Mouse (Mus musculus): ENCODE measurements around the gene Tnfrsf21. TPM values are rescaled to one million over a fixed set of nuclear protein-coding genes. Genes with fewer than 3 reads are reported as not detected.

Gene Tnfrsf21
- polyA plus RNA-seq, 1 experiment, result 17.7 TPM

DNA sequence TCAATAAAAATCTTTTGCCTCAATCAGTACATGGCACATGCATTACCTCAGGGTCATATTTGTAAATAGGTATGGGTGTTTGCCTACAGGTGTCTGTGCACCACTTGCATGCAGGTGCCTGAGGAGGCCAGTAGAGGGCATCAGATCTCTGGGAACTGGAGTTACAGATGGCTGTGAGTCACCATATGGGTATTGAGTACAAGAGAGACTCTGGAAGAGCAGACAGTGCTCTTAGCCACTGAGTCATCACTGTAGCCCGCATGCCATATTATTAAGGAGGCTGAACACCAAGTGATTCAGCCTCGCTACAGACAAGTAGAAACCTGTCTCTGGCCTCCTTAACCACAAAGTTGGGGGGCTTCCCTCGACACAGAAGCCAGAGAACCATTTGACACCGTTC is 26.4 kb upstream of the Tnfrsf21 start:
- no peak for TF ChIP-seq CTCF (IDR thresholded peaks at IDR 0.05; ENCODE audit: low read depth, low read length)
- no peak for TF ChIP-seq POLR2A (IDR thresholded peaks at IDR 0.05; ENCODE audit: borderline replicate concordance, low read depth, low read length)
- H3K4me3 ChIP-seq (ENCODE audit: insufficient read depth, low read length), result no peak overlapping the region
- no peak overlapping the region for H3K27ac ChIP-seq (ENCODE audit: insufficient read depth, low read depth, low read length)
- no peaks in the 10 kb centered on the region for H3K4me1 ChIP-seq (ENCODE audit: control insufficient read depth, insufficient read depth, low read length)

DNA sequence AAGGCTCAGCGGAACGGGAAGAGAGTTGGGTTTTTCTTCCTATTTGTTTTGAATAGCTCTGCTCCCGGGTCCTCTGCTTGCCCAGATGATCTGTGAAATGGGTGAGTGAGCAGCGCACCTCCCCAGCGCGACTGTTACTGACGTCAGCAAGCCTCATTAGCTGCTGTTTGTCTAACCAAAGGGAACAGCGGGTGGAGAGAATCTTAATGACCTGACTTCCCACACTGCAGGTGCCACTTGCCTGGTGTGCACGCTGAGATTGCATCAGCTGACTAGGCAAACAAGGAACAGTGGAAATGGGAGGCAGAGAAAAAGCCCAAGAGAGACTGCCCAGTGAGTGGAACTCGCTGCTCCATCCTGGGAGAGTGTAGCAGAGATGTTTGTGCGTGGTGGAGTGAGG is 25.2 kb upstream of the Tnfrsf21 start:
- no peak overlapping the region for H3K27ac ChIP-seq (ENCODE audit: insufficient read depth, low read depth, low read length)
- H3K4me1 ChIP-seq (ENCODE audit: control insufficient read depth, insufficient read depth, low read length), result no peaks in the 10 kb centered on the region
- no peak for TF ChIP-seq POLR2A (IDR thresholded peaks at IDR 0.05; ENCODE audit: borderline replicate concordance, low read depth, low read length)
- no peak for TF ChIP-seq CTCF (IDR thresholded peaks at IDR 0.05; ENCODE audit: low read depth, low read length)
- no peak overlapping the region for H3K4me3 ChIP-seq (ENCODE audit: insufficient read depth, low read length)

DNA sequence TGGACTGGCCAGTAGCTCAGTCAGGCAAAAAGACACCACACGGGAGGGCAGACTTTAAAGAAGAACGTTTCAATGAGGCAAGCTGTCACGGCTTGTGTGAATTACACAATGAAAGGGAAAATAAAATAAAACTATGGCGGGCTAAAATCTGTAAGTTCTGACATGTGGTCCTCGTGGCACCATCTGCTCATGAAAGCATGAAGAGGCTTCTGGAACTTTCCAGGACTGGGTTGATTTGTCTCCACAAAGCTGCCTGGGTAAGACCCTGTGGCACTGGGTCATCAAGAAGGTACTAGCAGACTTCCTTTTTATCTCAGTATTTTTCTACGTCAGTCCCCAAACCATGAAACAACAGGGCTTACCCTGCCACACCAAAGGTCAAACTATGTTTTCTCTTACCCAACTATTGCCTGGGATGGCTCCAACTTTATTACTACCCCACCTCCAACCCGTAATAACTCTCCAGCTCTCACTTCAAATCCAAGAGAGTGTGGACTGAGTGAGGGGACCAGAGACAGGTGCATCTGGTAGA is 16.8 kb upstream of the Tnfrsf21 start:
- TF ChIP-seq CTCF (IDR thresholded peaks at IDR 0.05; ENCODE audit: low read depth, low read length), result no peak
- no peak for TF ChIP-seq POLR2A (IDR thresholded peaks at IDR 0.05; ENCODE audit: borderline replicate concordance, low read depth, low read length)
- no peak overlapping the region for H3K4me3 ChIP-seq (ENCODE audit: insufficient read depth, low read length)
- H3K27ac ChIP-seq (ENCODE audit: insufficient read depth, low read depth, low read length), result no peak overlapping the region
- H3K4me1 ChIP-seq (ENCODE audit: control insufficient read depth, insufficient read depth, low read length), result no peaks in the 10 kb centered on the region

DNA sequence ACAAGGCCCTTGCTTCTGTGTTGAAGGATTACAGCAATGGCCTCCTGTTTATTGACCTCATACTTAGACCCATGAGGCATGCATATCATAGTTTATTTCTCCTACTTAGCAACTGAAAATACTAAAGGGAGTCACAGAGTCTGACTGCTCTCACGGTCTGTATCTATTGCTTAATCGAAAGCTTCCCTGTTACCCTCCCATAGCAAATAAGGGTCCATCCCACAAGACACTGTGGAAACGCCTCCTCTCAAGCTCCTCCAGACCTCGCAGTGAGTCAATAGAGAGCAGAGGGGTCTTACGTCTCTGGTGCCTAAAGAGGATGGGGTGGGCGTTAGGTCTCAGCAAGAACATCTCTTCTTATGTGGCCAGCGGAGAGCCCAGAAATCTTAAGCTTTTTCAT is 15.8 kb upstream of the Tnfrsf21 start:
- TF ChIP-seq CTCF (IDR thresholded peaks at IDR 0.05; ENCODE audit: low read depth, low read length) (no peak), POLR2A (IDR thresholded peaks at IDR 0.05; ENCODE audit: borderline replicate concordance, low read depth, low read length) (no peak)
- no peaks in the 10 kb centered on the region for H3K4me1 ChIP-seq (ENCODE audit: control insufficient read depth, insufficient read depth, low read length)
- no peak overlapping the region for H3K4me3 ChIP-seq (ENCODE audit: insufficient read depth, low read length)
- H3K27ac ChIP-seq (ENCODE audit: insufficient read depth, low read depth, low read length), result no peak overlapping the region

DNA sequence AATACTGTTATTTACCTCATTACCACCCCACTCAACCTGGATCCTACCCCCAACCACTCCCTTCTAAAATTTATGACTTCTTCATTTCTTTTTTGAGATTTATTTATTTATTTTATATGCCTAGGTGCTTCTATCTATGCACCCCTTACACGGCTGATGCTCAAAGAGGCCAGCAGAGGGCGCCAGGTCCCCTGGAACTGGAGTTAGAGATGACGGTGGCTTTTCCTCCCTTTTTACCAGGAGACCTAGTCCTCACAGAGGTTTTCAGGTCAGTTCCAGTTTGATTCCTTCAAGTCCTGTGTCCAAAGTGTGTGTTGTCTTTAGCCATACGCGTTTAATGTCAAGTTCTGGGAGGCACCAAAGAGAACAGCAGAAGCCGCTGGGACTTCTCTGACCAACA is 3.6 kb upstream of the Tnfrsf21 start:
- TF ChIP-seq POLR2A (IDR thresholded peaks at IDR 0.05; ENCODE audit: borderline replicate concordance, low read depth, low read length) (no peak), CTCF (IDR thresholded peaks at IDR 0.05; ENCODE audit: low read depth, low read length) (peak; percentile 92)
- no peak overlapping the region for H3K4me3 ChIP-seq (ENCODE audit: insufficient read depth, low read length)
- no peak overlapping the region for H3K27ac ChIP-seq (ENCODE audit: insufficient read depth, low read depth, low read length)
- no peaks in the 10 kb centered on the region for H3K4me1 ChIP-seq (ENCODE audit: control insufficient read depth, insufficient read depth, low read length)

DNA sequence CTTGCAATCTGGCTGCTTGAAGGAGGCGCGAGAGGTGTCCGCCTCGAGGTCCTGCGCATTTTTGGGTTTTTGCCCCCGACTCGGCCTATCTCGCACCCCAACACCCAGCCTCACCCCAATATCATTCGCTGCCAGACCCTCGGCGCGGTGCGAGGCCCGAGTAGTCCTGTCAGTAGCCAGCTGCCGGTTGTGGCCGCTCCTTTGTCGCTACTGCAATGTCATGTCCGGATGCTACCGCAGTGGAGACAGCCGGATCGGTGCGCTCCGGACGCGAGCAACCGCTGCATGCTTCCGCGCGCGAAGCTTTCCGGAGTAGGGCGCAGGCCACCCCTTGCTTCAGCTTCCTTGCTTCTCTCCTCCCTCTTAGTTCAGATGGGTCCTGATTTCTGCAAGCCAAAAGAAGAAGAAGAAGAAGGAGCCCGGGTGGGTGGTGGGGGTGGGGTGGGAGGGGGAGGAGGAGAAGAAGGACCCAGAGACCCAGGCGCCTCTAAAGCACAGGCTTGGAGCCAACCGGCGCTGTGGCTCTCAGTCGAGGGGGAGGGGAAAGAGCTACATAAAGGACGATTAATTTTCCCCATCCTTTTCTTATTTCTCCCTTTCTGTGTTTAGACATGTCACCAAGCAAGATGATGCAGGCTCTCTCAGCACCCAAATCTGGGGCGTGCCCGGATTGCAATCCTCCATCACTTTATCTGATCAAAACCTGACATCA is 1.1 kb downstream of the Tnfrsf21 start:
- TF ChIP-seq CTCF (IDR thresholded peaks at IDR 0.05; ENCODE audit: low read depth, low read length) (no peak), POLR2A (IDR thresholded peaks at IDR 0.05; ENCODE audit: borderline replicate concordance, low read depth, low read length) (no peak)
- Histone ChIP-seq H3K4me3 (ENCODE audit: insufficient read depth, low read length) (peak overlapping the region; percentile 80), H3K27ac (ENCODE audit: insufficient read depth, low read depth, low read length) (no peak overlapping the region), H3K4me1 (ENCODE audit: control insufficient read depth, insufficient read depth, low read length) (0 out of 2 replicates have a peak, but pooled peaks cover 2% of the 10 kb centered on the region)

DNA sequence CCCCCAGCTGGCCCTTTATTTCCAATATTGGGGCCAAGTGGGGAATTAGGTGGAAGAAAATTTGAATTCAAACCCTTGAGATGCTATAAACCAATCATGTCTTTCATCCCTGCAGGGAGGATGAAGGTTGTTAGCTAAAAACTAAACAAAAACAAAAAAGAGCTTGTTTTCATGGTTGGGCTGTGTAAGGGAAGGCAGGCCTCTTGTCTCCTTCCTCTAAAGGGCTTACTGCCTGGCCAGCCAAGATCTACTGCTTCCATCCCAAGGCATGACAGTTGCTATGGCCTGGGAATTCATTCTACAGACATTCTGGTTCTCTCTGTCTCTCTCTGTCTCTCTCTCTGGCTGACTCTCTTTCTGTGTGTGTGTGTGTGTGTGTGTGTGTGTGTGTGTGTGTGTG is 1.7 kb downstream of the Tnfrsf21 start:
- TF ChIP-seq POLR2A (IDR thresholded peaks at IDR 0.05; ENCODE audit: borderline replicate concordance, low read depth, low read length), result no peak
- no peak for TF ChIP-seq CTCF (IDR thresholded peaks at IDR 0.05; ENCODE audit: low read depth, low read length)
- H3K4me3 ChIP-seq (ENCODE audit: insufficient read depth, low read length), result no peak overlapping the region
- H3K4me1 ChIP-seq (ENCODE audit: control insufficient read depth, insufficient read depth, low read length), result 0 out of 2 replicates have a peak, but pooled peaks cover 2% of the 10 kb centered on the region
- no peak overlapping the region for H3K27ac ChIP-seq (ENCODE audit: insufficient read depth, low read depth, low read length)

DNA sequence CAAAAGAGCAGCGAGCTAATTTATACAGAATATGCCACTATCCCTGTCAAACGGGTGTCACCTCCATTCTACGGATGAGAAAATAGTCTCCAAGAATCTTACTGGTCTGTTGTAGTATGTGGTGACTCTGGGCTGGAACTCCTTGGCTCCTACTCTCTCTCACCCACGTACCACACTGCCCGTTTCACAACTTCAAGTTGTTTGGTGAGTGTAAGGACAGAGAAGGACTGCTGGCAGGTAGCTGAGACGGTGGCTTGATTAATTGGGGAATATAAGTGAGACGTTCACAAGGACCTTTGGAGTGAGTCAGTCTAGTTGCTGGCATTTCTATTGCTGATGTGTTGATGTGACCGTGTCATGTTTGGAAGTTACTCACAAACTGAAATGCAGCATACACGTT is 3.3 kb downstream of the Tnfrsf21 start:
- H3K4me1 ChIP-seq (ENCODE audit: control insufficient read depth, insufficient read depth, low read length), result 0 out of 2 replicates have a peak, but pooled peaks cover 2% of the 10 kb centered on the region
- no peak overlapping the region for H3K4me3 ChIP-seq (ENCODE audit: insufficient read depth, low read length)
- no peak overlapping the region for H3K27ac ChIP-seq (ENCODE audit: insufficient read depth, low read depth, low read length)
- no peak for TF ChIP-seq CTCF (IDR thresholded peaks at IDR 0.05; ENCODE audit: low read depth, low read length)
- TF ChIP-seq POLR2A (IDR thresholded peaks at IDR 0.05; ENCODE audit: borderline replicate concordance, low read depth, low read length), result no peak

DNA sequence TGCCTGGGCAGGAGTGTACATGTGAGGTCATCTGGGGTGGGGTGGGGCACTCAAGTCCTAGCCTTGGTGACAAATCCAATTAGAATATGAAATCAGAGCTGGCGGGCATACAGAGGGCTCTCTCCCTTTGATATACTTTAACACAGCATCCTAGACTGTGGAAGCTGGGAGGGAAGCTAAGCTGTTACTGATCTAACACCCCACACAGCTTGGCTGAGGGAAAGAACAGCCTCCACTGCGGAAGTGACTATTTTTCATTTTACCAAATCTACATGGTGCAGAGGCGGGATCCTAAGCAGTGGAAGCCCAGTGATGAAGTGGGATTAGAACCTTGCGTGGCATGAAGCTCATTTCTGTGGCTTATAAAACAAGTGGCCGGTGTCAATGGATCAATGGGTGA is 4.7 kb downstream of the Tnfrsf21 start:
- Histone ChIP-seq H3K27ac (ENCODE audit: insufficient read depth, low read depth, low read length) (no peak overlapping the region), H3K4me1 (ENCODE audit: control insufficient read depth, insufficient read depth, low read length) (0 out of 2 replicates have a peak, but pooled peaks cover 2% of the 10 kb centered on the region), H3K4me3 (ENCODE audit: insufficient read depth, low read length) (no peak overlapping the region)
- TF ChIP-seq CTCF (IDR thresholded peaks at IDR 0.05; ENCODE audit: low read depth, low read length) (no peak), POLR2A (IDR thresholded peaks at IDR 0.05; ENCODE audit: borderline replicate concordance, low read depth, low read length) (no peak)

DNA sequence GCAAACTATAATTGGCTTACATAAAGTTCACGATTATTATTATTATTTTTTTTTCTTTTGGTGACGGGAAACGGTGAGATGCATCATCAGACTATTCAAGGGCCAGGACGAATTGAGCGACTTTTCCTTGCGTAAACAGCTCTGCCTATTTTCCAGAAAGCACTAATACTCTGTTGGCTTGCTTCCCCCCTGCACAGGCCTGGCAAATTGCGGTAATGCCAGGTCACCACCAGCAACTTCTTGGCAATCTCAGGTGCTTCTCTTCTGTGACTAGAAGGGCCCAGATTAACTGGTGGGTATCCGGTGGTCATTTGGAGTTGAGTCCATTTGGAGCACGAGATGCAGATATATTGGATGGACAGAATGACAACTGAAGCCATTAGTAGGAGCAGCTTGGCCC is 5.7 kb downstream of the Tnfrsf21 start:
- TF ChIP-seq CTCF (IDR thresholded peaks at IDR 0.05; ENCODE audit: low read depth, low read length) (no peak), POLR2A (IDR thresholded peaks at IDR 0.05; ENCODE audit: borderline replicate concordance, low read depth, low read length) (no peak)
- Histone ChIP-seq H3K4me3 (ENCODE audit: insufficient read depth, low read length) (no peak overlapping the region), H3K27ac (ENCODE audit: insufficient read depth, low read depth, low read length) (no peak overlapping the region), H3K4me1 (ENCODE audit: control insufficient read depth, insufficient read depth, low read length) (0 out of 2 replicates have a peak, but pooled peaks cover 2% of the 10 kb centered on the region)

Measured in bone marrow macrophage, adult 2 months (primary cell).